ENCODE assay signal across 8 mouse cellular contexts in genomic region chr2:15054496-15054895, GRCm38 (mm10). TPM values are rescaled to one million over a fixed set of nuclear protein-coding genes. Genes with fewer than 3 reads are reported as not detected.
DNase-seq lines count a peak whose midpoint lies in the region; ATAC-seq and TF ChIP-seq lines count a peak whose summit lies in the region.

No protein-coding gene starts in this region.

- peaks cover 42% of the 10 kb centered on the region for H3K79me2 ChIP-seq in macrophage (ENCODE audit: inconsistent target)

- H3K4me3 ChIP-seq in heart, embryonic 16.5 days (ENCODE audit: low read length) = peak overlapping the region; percentile 99
- H3K4me3 ChIP-seq in hindbrain, embryonic 10.5 days = peak overlapping the region; percentile 85
- peak overlapping the region; percentile 40 for H3K4me3 ChIP-seq in macrophage (ENCODE audit: inconsistent target)

- H3K27me3 ChIP-seq in heart, embryonic 16.5 days (ENCODE audit: control insufficient read depth, insufficient read depth, low read length) = no peaks in the 10 kb centered on the region
- no peaks in the 10 kb centered on the region for H3K27me3 ChIP-seq in Patski
- no peaks in the 10 kb centered on the region for H3K27me3 ChIP-seq in hindbrain, embryonic 10.5 days (ENCODE audit: insufficient read depth, poor library complexity, severe bottlenecking)

- H3K27ac ChIP-seq in heart, embryonic 16.5 days (ENCODE audit: low read length) = peak overlapping the region; percentile 89
- peak overlapping the region; percentile 99 for H3K27ac ChIP-seq in hindbrain, embryonic 10.5 days
- H3K27ac ChIP-seq in macrophage = peak overlapping the region; percentile 50; the same call in 1 of the 2 replicates

- 0 out of 2 replicates have a peak, but pooled peaks have one; percentile 1 for ATAC-seq in heart, embryonic 16.5 days (replicated peaks; ENCODE audit: extremely low read depth, insufficient read depth, low FRiP score)
- ATAC-seq in Patski = peak; percentile 19

- no peaks in the 10 kb centered on the region for H3K36me3 ChIP-seq in heart, embryonic 16.5 days (ENCODE audit: control insufficient read depth, insufficient read depth)
- H3K36me3 ChIP-seq in hindbrain, embryonic 10.5 days = peaks cover 17% of the 10 kb centered on the region
- no peaks in the 10 kb centered on the region for H3K36me3 ChIP-seq in macrophage (ENCODE audit: inconsistent target)

- H3K4me2 ChIP-seq in heart, embryonic 16.5 days (ENCODE audit: low read depth, low read length) = peak overlapping the region; percentile 63

- CTCF ChIA-PET in Patski (lab: Charles Lee) = interaction anchor here (1.0 to 1.1 kb wide), 2 partner anchors 11 to 22 kb away, joined by 3 to 5 read pairs; no protein-coding TSS in a partner anchor

- no peak for TF ChIP-seq CTCF in Patski (IDR thresholded peaks at IDR 0.05)

- peak overlapping the region; percentile 84 for H3K9ac ChIP-seq in heart, embryonic 16.5 days (ENCODE audit: low read length)

- DNase-seq in heart, postnatal 4 days = no peak
- DNase-seq in Patski (ENCODE audit: low read depth, low spot score) = peak; percentile 30
- DNase-seq in hindbrain, embryonic 10.5 days (ENCODE audit: low spot score) = no peak
- DNase-seq in layer of hippocampus, postnatal 25 days (ENCODE audit: extremely low spot score in 1 of 2, low spot score in 1 of 2) = no peak
- no peak for DNase-seq in right cerebral cortex, postnatal 25 days
- no peak for DNase-seq in right cerebral cortex, adult 18-20 months

- H3K4me1 ChIP-seq in heart, embryonic 16.5 days (ENCODE audit: control insufficient read depth, insufficient read depth, low read length) = peaks cover 19% of the 10 kb centered on the region
- H3K4me1 ChIP-seq in hindbrain, embryonic 10.5 days (replicated peaks) = peaks cover 18% of the 10 kb centered on the region

- POLR2A ChIA-PET in Patski (lab: Charles Lee) = no interaction called here

- no peaks in the 10 kb centered on the region for H3K9me3 ChIP-seq in heart, embryonic 16.5 days (replicated peaks; ENCODE audit: control insufficient read depth, low read length)
- H3K9me3 ChIP-seq in hindbrain, embryonic 10.5 days = no peaks in the 10 kb centered on the region

- 24% methylated on average over 10 of the region's 10 CpGs for WGBS in heart, embryonic 16.5 days
- WGBS in hindbrain, embryonic 10.5 days = 23% methylated on average over 10 of the region's 10 CpGs
- WGBS in macrophage (ENCODE audit: missing documents) = 47% methylated on average over 10 of the region's 10 CpGs

- in situ Hi-C loops in Patski (cut with MboI; ENCODE audit: low pct_unique_long_range_greater_than_20kb) = no loop called here

RNA-seq across cellular contexts. Expression of gene Nsun6, which starts 0.4 kb away (rescaled TPM):
- polyA plus RNA-seq in heart, embryonic 16.5 days (2015; fragmentation: Nextera tagmentation; extraction: Ambion mirVana) = 6.3 and 6.8 TPM in 2 replicates
- total RNA-seq in heart, postnatal 4 days (2021) = 1 to 10 TPM; 5.8 to 6.2 TPM
- 4.3 TPM for polyA plus RNA-seq in Patski (2021)
- 12.8 and 14.7 TPM in 2 replicates for polyA plus RNA-seq in hindbrain, embryonic 10.5 days (2016; fragmentation: Nextera tagmentation; extraction: Ambion mirVana)
- 10 to 100 TPM in 24 of 26 experiments, 1 to 10 TPM in 2; 6.7 to 36.5 (median 21.5) TPM for total RNA-seq in macrophage (2018; cell fraction: chromatin; rRNA removed)
- 1 to 10 TPM; 2.3 to 6.6 (median 5.0) TPM for total RNA-seq in macrophage (2018; cell fraction: cytosol; rRNA removed)
- total RNA-seq in macrophage (2018; cell fraction: nucleus; rRNA removed) = 10 to 100 TPM in 23 of 26 experiments, 1 to 10 TPM in 3; 9.0 to 30.9 (median 16.8) TPM
- polyA plus RNA-seq in macrophage (2018) = 2.7 to 4.8 TPM (median 3.8 TPM) in 3 replicates
- total RNA-seq in layer of hippocampus, postnatal 25 days (2021) = 1 to 10 TPM; 7.2 to 9.5 TPM

RNA-seq across cellular contexts. Expression of gene Arl5b, which starts 5.3 kb away (rescaled TPM):
- 19.7 and 21.0 TPM in 2 replicates for polyA plus RNA-seq in heart, embryonic 16.5 days (2015; fragmentation: Nextera tagmentation; extraction: Ambion mirVana)
- total RNA-seq in heart, postnatal 4 days (2021) = 10 to 100 TPM; 36.9 to 42.1 TPM
- polyA plus RNA-seq in Patski (2021) = 11.2 TPM
- 45.0 and 48.4 TPM in 2 replicates for polyA plus RNA-seq in hindbrain, embryonic 10.5 days (2016; fragmentation: Nextera tagmentation; extraction: Ambion mirVana)
- 100 to 1,000 TPM in 5 of 26 experiments, 10 to 100 TPM in 21; 18.7 to 280 (median 38.0) TPM for total RNA-seq in macrophage (2018; cell fraction: chromatin; rRNA removed)
- 10 to 100 TPM in 18 of 26 experiments, 1 to 10 TPM in 8; 4.8 to 83.5 (median 12.6) TPM for total RNA-seq in macrophage (2018; cell fraction: cytosol; rRNA removed)
- total RNA-seq in macrophage (2018; cell fraction: nucleus; rRNA removed) = 100 to 1,000 TPM in 5 of 26 experiments, 10 to 100 TPM in 21; 15.1 to 236 (median 42.2) TPM
- 5.1 to 6.7 TPM (median 5.2 TPM) in 3 replicates for polyA plus RNA-seq in macrophage (2018)
- 10 to 100 TPM; 33.5 to 40.1 TPM for total RNA-seq in layer of hippocampus, postnatal 25 days (2021)

Comparison
In these comparisons a context has a peak if more than half of its experiments do, and no peak if none do; other contexts are left out.
1. H3K4me3 ChIP-seq: peak in every context shown above with its lines; median percentile 99 in heart, embryonic 16.5 days; 85 in hindbrain, embryonic 10.5 days; 40 in macrophage.